Mouse (Mus musculus) small intestine, adult 2 months (tissue): ENCODE results near the gene Lcn9. TPM values are rescaled to one million over a fixed set of nuclear protein-coding genes. Genes with fewer than 3 reads are reported as not detected.

Experiments
- H3K27ac ChIP-seq: fragments of 200-500 bp; 2 replicates; pipeline ENCODE4 v1.5.1; 2012; ENCODE audit warnings: low read depth, low read length, control low read depth, inconsistent platforms; ENCODE audit not compliant: insufficient read depth
- H3K27me3 ChIP-seq: fragments of 200-500 bp; 2 replicates; pipeline ENCODE4 v1.6.1; 2012; ENCODE audit warnings: mild to moderate bottlenecking, moderate library complexity, low read length, inconsistent platforms; ENCODE audit not compliant: control insufficient read depth, insufficient read depth
- H3K36me3 ChIP-seq: fragments of 200-500 bp; 2 replicates; pipeline ENCODE4 v1.6.1; 2012; ENCODE audit warnings: mild to moderate bottlenecking, low read length, control low read depth, inconsistent platforms; ENCODE audit not compliant: control insufficient read depth, insufficient read depth
- H3K4me1 ChIP-seq: fragments of 200-500 bp; 2 replicates; pipeline ENCODE4 v1.6.1; 2012; ENCODE audit warnings: low read length, inconsistent platforms, mixed read lengths; ENCODE audit not compliant: control insufficient read depth, insufficient read depth, insufficient read length
- H3K4me3 ChIP-seq: fragments of 200-500 bp; 2 replicates; pipeline ENCODE4 v1.5.1; 2012; ENCODE audit warnings: low read depth, mild to moderate bottlenecking, control low read depth, inconsistent platforms, low read length, moderate library complexity
- CTCF ChIP-seq: fragments of 200-500 bp; IDR thresholded peaks from 2 replicates; pipeline ENCODE4 v1.5.1; 2012; ENCODE audit warnings: low read depth, mild to moderate bottlenecking, control low read depth, inconsistent platforms, low read length, moderate library complexity, mixed read lengths; ENCODE audit not compliant: insufficient replicate concordance, insufficient read length; ENCODE audit errors: extremely low read depth
- POLR2A ChIP-seq: fragments of 200-500 bp; IDR thresholded peaks from 2 replicates; pipeline ENCODE4 v1.6.1; 2012; ENCODE audit warnings: low read depth, mild to moderate bottlenecking, control low read depth, inconsistent platforms, low read length, moderate library complexity
- WGBS: fragments of 180-500 bp; shearing (Covaris S2); methylation state at CpG from one replicate; pipeline ENCODE4 v1.1.7; 2018; 5-methylcytosine and 5-hydroxymethylcytosine counted together
- polyA plus RNA-seq: library from polyadenylated mRNA; depleted of rRNA; stranded (reverse); fragments of >200 nt; gene quantifications from 2 replicates; pipeline ENCODE4 v1.2.3, GENCODE M21; 2012; rRNA removed

The Lcn9 gene
- polyA plus RNA-seq, result not detected in 2 replicates

GRCm38 (mm10) chr2:25822806-25823205, at the start of gene Lcn9:
Lcn9 (plus strand) TSS chr2:25823153.
- H3K4me1 ChIP-seq, result no peaks in the 10 kb centered on the region
- H3K27ac ChIP-seq, result no peak within 1 kb of the TSS
- 77% methylated on average over 1 of the region's 1 CpGs for WGBS
- TF ChIP-seq POLR2A (no peak), CTCF (no peak)
- H3K27me3 ChIP-seq, result no peaks in the 10 kb centered on the region
- no peaks in the 10 kb centered on the region for H3K36me3 ChIP-seq
- H3K4me3 ChIP-seq, result no peak within 1 kb of the TSS

DNA sequence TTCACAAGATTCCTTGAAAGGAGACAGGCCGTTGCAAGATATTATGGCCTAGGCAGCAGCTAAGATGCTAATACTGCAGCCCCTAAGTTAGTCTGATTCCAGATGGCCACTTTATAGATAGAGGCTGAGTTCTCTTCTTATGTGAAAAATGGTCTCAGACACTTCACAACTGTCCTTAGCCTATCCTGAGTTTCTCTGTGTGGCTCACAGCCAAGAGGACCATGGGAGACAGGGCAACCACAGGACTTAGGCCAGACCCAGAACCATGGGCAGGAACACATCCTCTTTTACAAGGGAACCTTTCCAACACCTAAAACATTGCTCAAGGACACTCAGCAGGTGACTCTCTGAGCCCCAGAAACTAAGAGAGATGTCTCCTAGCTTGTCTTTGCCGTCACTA, 49.4 kb upstream of the Lcn9 start:
- 89% methylated on average over 2 of the region's 2 CpGs for WGBS

DNA sequence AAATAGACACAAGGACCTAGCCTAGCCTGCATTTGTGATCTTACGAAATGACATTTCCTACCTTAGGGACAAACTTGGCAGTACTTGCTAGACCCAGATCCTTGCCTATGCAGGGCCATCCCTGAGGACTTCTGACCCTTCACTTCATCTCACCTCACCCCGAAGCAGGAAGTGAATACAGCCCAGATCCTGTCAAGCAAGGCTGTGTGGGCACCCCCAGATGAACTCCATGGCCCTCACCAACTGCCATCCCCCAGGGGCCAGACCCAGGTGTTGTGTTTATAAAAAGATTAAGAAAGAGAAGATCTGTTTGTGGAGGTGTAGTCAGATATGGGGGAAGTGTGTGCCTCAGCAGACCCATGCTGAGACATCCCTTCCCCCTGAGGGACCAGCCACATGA, 48.3 kb upstream of the Lcn9 start:
- no peaks in the 10 kb centered on the region for H3K36me3 ChIP-seq
- H3K27ac ChIP-seq, result no peak overlapping the region
- no peak overlapping the region for H3K4me3 ChIP-seq
- TF ChIP-seq POLR2A (no peak), CTCF (no peak)
- no peaks in the 10 kb centered on the region for H3K27me3 ChIP-seq
- H3K4me1 ChIP-seq, result no peaks in the 10 kb centered on the region
- 57% methylated on average over 2 of the region's 2 CpGs for WGBS

More for the DNA sequence above, 49.4 kb upstream of the Lcn9 start:
- no peaks in the 10 kb centered on the region for H3K4me1 ChIP-seq
- no peak for TF ChIP-seq POLR2A
- TF ChIP-seq CTCF, result no peak
- no peaks in the 10 kb centered on the region for H3K27me3 ChIP-seq
- no peaks in the 10 kb centered on the region for H3K36me3 ChIP-seq
- no peak overlapping the region for H3K4me3 ChIP-seq
- H3K27ac ChIP-seq, result no peak overlapping the region

GRCm38 (mm10) chr2:25775991-25776390, 47.0 kb upstream of the Lcn9 start:
- no peak overlapping the region for H3K27ac ChIP-seq
- H3K4me3 ChIP-seq, result no peak overlapping the region
- no peaks in the 10 kb centered on the region for H3K36me3 ChIP-seq
- TF ChIP-seq POLR2A, result no peak
- no peak for TF ChIP-seq CTCF
- no peaks in the 10 kb centered on the region for H3K27me3 ChIP-seq
- WGBS, result 61% methylated on average over 3 of the region's 3 CpGs
- no peaks in the 10 kb centered on the region for H3K4me1 ChIP-seq

GRCm38 (mm10) chr2:25776717-25777116, 46.2 kb upstream of the Lcn9 start, which contains the start of gene Lcn11:
Lcn11 (plus strand) TSS chr2:25777017.
- H3K4me1 ChIP-seq, result no peaks in the 10 kb centered on the region

DNA sequence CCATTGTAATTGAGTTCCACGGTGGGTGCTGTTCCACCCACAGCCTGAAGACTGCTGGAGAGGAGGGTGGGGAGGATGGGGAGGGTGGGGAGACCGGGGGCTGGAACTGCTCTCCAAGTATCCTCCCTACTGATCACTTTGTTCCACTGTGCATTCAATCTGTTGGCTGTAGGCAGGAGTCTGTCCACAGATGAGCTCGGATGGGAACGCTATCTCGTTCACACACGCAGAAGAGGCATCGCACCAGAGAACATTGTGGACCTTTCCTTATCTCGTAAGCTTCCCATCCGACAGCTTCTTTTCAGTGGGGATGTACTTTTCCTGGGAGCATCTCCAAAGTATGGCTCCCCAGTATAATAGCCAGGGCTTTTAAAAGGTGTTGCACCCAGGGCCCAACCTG, 43.9 kb upstream of the Lcn9 start:
- Histone ChIP-seq H3K27me3 (no peaks in the 10 kb centered on the region), H3K27ac (no peak overlapping the region), H3K36me3 (no peaks in the 10 kb centered on the region), H3K4me3 (no peak overlapping the region), H3K4me1 (no peaks in the 10 kb centered on the region)
- WGBS, result 82% methylated on average over 9 of the region's 9 CpGs
- TF ChIP-seq POLR2A, result no peak
- no peak for TF ChIP-seq CTCF

More at GRCm38 (mm10) chr2:25776717-25777116, 46.2 kb upstream of the Lcn9 start, which contains the start of gene Lcn11:
- Histone ChIP-seq H3K36me3 (no peaks in the 10 kb centered on the region), H3K4me3 (no peak within 1 kb of the TSS), H3K27me3 (no peaks in the 10 kb centered on the region), H3K27ac (no peak within 1 kb of the TSS)
- 67% methylated on average over 1 of the region's 1 CpGs for WGBS
- TF ChIP-seq CTCF (no peak), POLR2A (no peak)

DNA sequence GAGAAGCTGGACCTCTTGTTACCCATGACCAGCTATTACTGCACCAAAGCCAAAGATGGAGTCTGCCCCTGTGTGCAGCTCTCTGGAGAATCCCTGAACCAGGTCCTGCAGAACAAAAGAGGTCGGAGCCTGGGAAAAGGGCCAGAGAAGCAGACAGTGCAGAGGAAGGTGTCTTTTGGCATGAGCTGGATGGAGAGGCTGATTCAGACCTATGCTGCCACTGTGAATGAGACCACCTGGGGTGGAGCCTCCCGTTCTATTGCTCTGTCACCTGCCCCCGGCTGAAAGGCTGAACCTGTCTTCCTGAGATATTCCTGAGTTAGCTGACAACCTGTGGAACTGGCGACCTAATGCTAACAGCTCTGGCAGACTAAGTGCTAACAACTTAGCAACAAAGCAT, 42.0 kb upstream of the Lcn9 start:
- TF ChIP-seq POLR2A (no peak), CTCF (no peak)
- H3K36me3 ChIP-seq, result no peaks in the 10 kb centered on the region
- no peak overlapping the region for H3K4me3 ChIP-seq
- no peaks in the 10 kb centered on the region for H3K4me1 ChIP-seq
- no peaks in the 10 kb centered on the region for H3K27me3 ChIP-seq
- WGBS, result 30% methylated on average over 4 of the region's 4 CpGs
- no peak overlapping the region for H3K27ac ChIP-seq

- no peaks in the 10 kb centered on the region for H3K27me3 ChIP-seq
- no peak within 1 kb of the TSS for H3K4me3 ChIP-seq
- TF ChIP-seq CTCF (no peak), POLR2A (no peak)
- H3K36me3 ChIP-seq, result no peaks in the 10 kb centered on the region
- WGBS, result 79% methylated on average over 3 of the region's 3 CpGs
- H3K4me1 ChIP-seq, result no peaks in the 10 kb centered on the region
- H3K27ac ChIP-seq, result no peak within 1 kb of the TSS
Measured at GRCm38 (mm10) chr2:25781957-25782356, 41.0 kb upstream of the Lcn9 start, which contains the start of gene Gm13539. Gm13539 (plus strand) TSS chr2:25782257.
